Mouse (Mus musculus) lung, adult 2 months (tissue): ENCODE measurements around the gene Kif6.

Source experiments
- CTCF ChIP-seq: fragments of 200-500 bp; IDR thresholded peaks from 2 replicates; pipeline ENCODE4 v1.5.1; 2011; ENCODE audit warnings: mild to moderate bottlenecking, low read length, control low read depth; ENCODE audit not compliant: insufficient read depth
- POLR2A ChIP-seq: fragments of 200-500 bp; IDR thresholded peaks from 2 replicates; pipeline ENCODE4 v1.6.1; 2011; ENCODE audit warnings: low read depth, mild to moderate bottlenecking, control low read depth, low read length, borderline replicate concordance; ENCODE audit errors: extremely low read depth

- TF ChIP-seq POLR2A: no peak
- TF ChIP-seq CTCF: no peak
Observed at GRCm38 (mm10) chr17:49734776-49735175, 119.8 kb downstream of the Kif6 start.
